Comparison of ENCODE assay signal across 8 mouse cellular contexts in the genomic region with DNA sequence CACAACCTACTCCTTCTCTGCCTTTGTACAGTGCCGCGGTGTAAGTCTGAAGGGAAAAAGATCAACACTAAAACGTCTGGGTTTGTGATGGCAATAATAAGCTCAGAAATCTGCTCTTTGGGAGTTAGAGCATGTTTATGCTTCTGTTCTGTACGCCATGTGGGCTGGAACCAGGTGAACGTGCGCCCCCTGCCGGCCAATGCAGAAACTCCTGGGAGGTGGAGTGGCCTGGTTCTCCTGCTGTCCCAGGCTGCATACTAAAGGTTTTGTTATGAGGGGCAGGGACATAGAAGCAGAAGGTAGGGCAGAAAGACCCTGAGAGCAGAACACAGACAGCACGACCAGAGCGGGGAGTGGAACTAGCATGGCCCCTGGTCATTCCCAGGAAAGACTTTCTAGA. TPM values are rescaled to one million over a fixed set of nuclear protein-coding genes. Genes with fewer than 3 reads are reported as not detected.
DNase-seq lines count a peak whose midpoint lies in the region; ATAC-seq lines count a peak whose summit lies in the region.

No protein-coding gene starts in this region.

- H3K9me3 ChIP-seq in intestine, embryonic 15.5 days = no peaks in the 10 kb centered on the region

- H3K27me3 ChIP-seq in intestine, embryonic 15.5 days (replicated peaks) = no peaks in the 10 kb centered on the region

- 0 out of 2 replicates have a peak overlapping the region, but pooled peaks have one; percentile 14 for H3K9ac ChIP-seq in intestine, embryonic 15.5 days

- 5% methylated on average over 9 of the region's 9 CpGs for WGBS in intestine, embryonic 15.5 days

- no peaks in the 10 kb centered on the region for H3K4me1 ChIP-seq in intestine, embryonic 15.5 days (replicated peaks)

- H3K36me3 ChIP-seq in intestine, embryonic 15.5 days = no peaks in the 10 kb centered on the region

- intact Hi-C loops in left cerebral cortex, postnatal 10 days (cut with DNase I) = loop anchor here (5.0 kb wide), 1 partner anchor 164 kb away; no protein-coding TSS in a partner anchor

- H3K4me2 ChIP-seq in intestine, embryonic 15.5 days (replicated peaks) = peak overlapping the region; percentile 34

- no peak overlapping the region for H3K4me3 ChIP-seq in intestine, embryonic 15.5 days (replicated peaks)

- no peak overlapping the region for H3K27ac ChIP-seq in intestine, embryonic 15.5 days

- ATAC-seq in intestine, embryonic 15.5 days = peak; percentile 94

- peak; percentile 85 for DNase-seq in adrenal gland, adult 2 months
- DNase-seq in embryo, embryonic 10.5 days (ENCODE audit: low spot score) = peak; percentile 87
- DNase-seq in gastrocnemius, postnatal 25 days = peak; percentile 42
- DNase-seq in left cerebral cortex, postnatal 10 days (ENCODE audit: extremely low spot score in 1 of 2, low spot score in 2 of 2) = peak; percentile 50 to 73
- DNase-seq in mesoderm, embryonic 11.5 days (ENCODE audit: low read depth, low spot score) = peak; percentile 71
- peak; percentile 84 for DNase-seq in right cerebral cortex, postnatal 4 days
- peak; percentile 71 for DNase-seq in yolk sac, embryonic 10.5 days (ENCODE audit: low spot score)

RNA-seq across cellular contexts. Expression of a gene that starts 10.2 kb away (rescaled TPM):
- total RNA-seq in adrenal gland, adult 2 months (2021) = 10 to 100 TPM in 1 of 2 experiments, 1 to 10 TPM in 1; 9.5 to 15.7 TPM
- polyA plus RNA-seq in adrenal gland, adult 2 months (2012; rRNA removed) = not detected in 2 replicates
- total RNA-seq in gastrocnemius, postnatal 25 days (2021) = 1 to 10 TPM in 1 of 2 experiments, under 1 TPM in 1; 0.43 to 4.2 TPM
- not detected in 2 replicates for polyA plus RNA-seq in intestine, embryonic 15.5 days (2015; fragmentation: Nextera tagmentation; extraction: Ambion mirVana)
- total RNA-seq in left cerebral cortex, postnatal 10 days (2021) = not detected
